ENCODE assay signal across 23 mouse cellular contexts in the genomic region with DNA sequence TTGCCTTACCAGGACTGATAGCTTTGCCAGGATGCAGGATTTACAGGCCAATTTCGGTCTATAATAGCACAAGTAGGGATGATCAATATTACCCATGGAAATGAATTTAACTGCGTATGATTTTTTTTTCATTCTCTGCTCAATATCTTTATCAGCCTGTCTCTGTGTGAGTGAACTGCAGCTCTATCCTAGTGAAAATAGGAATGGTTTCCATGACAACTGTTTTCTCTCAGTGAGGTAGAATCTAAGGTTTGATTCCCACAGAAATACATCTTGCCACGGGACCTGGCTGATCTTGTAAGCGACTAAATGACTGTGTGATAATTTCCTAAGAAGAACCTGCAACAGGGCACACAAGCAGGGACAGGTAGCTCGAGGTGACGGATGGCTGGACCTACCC. TPM values are rescaled to one million over a fixed set of nuclear protein-coding genes. Genes with fewer than 3 reads are reported as not detected.
A peak's percentile ranks its signal among the peaks of the same experiment; 100 is the strongest.
DNase-seq lines count a peak whose midpoint lies in the region; ATAC-seq and TF ChIP-seq lines count a peak whose summit lies in the region.
"Had no signal": no experiment of that assay in that cellular context is flagged by ENCODE, and none has a peak within 500 bp of the region (broad histone marks: within the 10 kb centered on the region; RNA-seq: fewer than 3 reads in every experiment).

No protein-coding gene starts in this region.

- 0 out of 2 replicates have a peak overlapping the region, but pooled peaks have one; percentile 4 for H3K4me2 ChIP-seq in hindbrain, embryonic 15.5 days
- no peak overlapping the region for H3K4me2 ChIP-seq in hindbrain, embryonic 11.5 days (replicated peaks; ENCODE audit: low read depth, low read length)
- no peak overlapping the region for H3K4me2 ChIP-seq in midbrain, embryonic 15.5 days
- H3K4me2 ChIP-seq: embryonic facial prominence, embryonic 15.5 days; heart, embryonic 11.5 days; kidney, embryonic 15.5 days had no signal

- H3K9me3 ChIP-seq in hindbrain, embryonic 15.5 days = no peaks in the 10 kb centered on the region
- H3K9me3 ChIP-seq in hindbrain, embryonic 11.5 days (ENCODE audit: control insufficient read depth, low read length) = no peaks in the 10 kb centered on the region
- H3K9me3 ChIP-seq in midbrain, embryonic 15.5 days = no peaks in the 10 kb centered on the region
- H3K9me3 ChIP-seq: embryonic facial prominence, embryonic 15.5 days; kidney, embryonic 15.5 days had no signal

- peak; percentile 36; the same call in 1 of the 2 replicates for ATAC-seq in hindbrain, embryonic 15.5 days (ENCODE audit: low FRiP score, low read depth)
- no peak for ATAC-seq in hindbrain, embryonic 11.5 days (ENCODE audit: low FRiP score)
- ATAC-seq in midbrain, embryonic 15.5 days (replicated peaks) = peak; percentile 79
- ATAC-seq: intestine, postnatal 0 days; lung, postnatal 0 days had no signal

- TF ChIP-seq POLR2A in brain, embryonic 14.5 days (IDR thresholded peaks at IDR 0.05; ENCODE audit: borderline replicate concordance, extremely low read depth, insufficient read depth, insufficient read length, poor library complexity, severe bottlenecking) = no peak

- 58% methylated on average over 6 of the region's 6 CpGs for WGBS in hindbrain, embryonic 15.5 days
- WGBS in hindbrain, embryonic 11.5 days = 84% methylated on average over 6 of the region's 6 CpGs
- 55% methylated on average over 6 of the region's 6 CpGs for WGBS in midbrain, embryonic 15.5 days

- intact Hi-C loops in heart, postnatal 36 days (cut with DNase I) = no loop called here

- no peak overlapping the region for H3K9ac ChIP-seq in hindbrain, embryonic 15.5 days
- no peak overlapping the region for H3K9ac ChIP-seq in hindbrain, embryonic 11.5 days (ENCODE audit: low read depth, low read length)
- H3K9ac ChIP-seq in midbrain, embryonic 15.5 days = no peak overlapping the region
- H3K9ac ChIP-seq: embryonic facial prominence, embryonic 15.5 days; kidney, embryonic 15.5 days; liver, postnatal 0 days had no signal

- H3K4me3 ChIP-seq in hindbrain, embryonic 15.5 days = no peak overlapping the region
- H3K4me3 ChIP-seq in hindbrain, embryonic 11.5 days (ENCODE audit: low read depth, low read length) = no peak overlapping the region
- no peak overlapping the region for H3K4me3 ChIP-seq in midbrain, embryonic 15.5 days
- H3K4me3 ChIP-seq: embryonic facial prominence, embryonic 15.5 days; kidney, embryonic 15.5 days; myocyte had no signal

- peak overlapping the region; percentile 75 for H3K27ac ChIP-seq in hindbrain, embryonic 15.5 days (replicated peaks)
- no peak overlapping the region for H3K27ac ChIP-seq in hindbrain, embryonic 11.5 days (ENCODE audit: low read depth, low read length)
- H3K27ac ChIP-seq in midbrain, embryonic 15.5 days = peak overlapping the region; percentile 78
- H3K27ac ChIP-seq: embryonic facial prominence, embryonic 15.5 days; kidney, embryonic 15.5 days; macrophage; stomach, postnatal 0 days had no signal

- no peaks in the 10 kb centered on the region for H3K36me3 ChIP-seq in hindbrain, embryonic 15.5 days
- H3K36me3 ChIP-seq in hindbrain, embryonic 11.5 days (ENCODE audit: control insufficient read depth, insufficient read depth, low read length) = no peaks in the 10 kb centered on the region
- no peaks in the 10 kb centered on the region for H3K36me3 ChIP-seq in midbrain, embryonic 15.5 days (replicated peaks)
- H3K36me3 ChIP-seq: embryonic facial prominence, embryonic 15.5 days; kidney, embryonic 15.5 days had no signal

- no peaks in the 10 kb centered on the region for H3K27me3 ChIP-seq in hindbrain, embryonic 15.5 days
- no peaks in the 10 kb centered on the region for H3K27me3 ChIP-seq in hindbrain, embryonic 11.5 days (ENCODE audit: control insufficient read depth, insufficient read depth, low read length)
- no peaks in the 10 kb centered on the region for H3K27me3 ChIP-seq in midbrain, embryonic 15.5 days (replicated peaks)
- H3K27me3 ChIP-seq: embryonic facial prominence, embryonic 15.5 days; kidney, embryonic 15.5 days had no signal

- H3K4me1 ChIP-seq in hindbrain, embryonic 15.5 days (replicated peaks) = peaks cover 25% of the 10 kb centered on the region
- H3K4me1 ChIP-seq in hindbrain, embryonic 11.5 days (replicated peaks; ENCODE audit: control insufficient read depth, insufficient read depth, low read length) = no peaks in the 10 kb centered on the region
- peaks cover 40% of the 10 kb centered on the region for H3K4me1 ChIP-seq in midbrain, embryonic 15.5 days
- H3K4me1 ChIP-seq: embryonic facial prominence, embryonic 15.5 days; kidney, embryonic 15.5 days had no signal

- no peak for TF ChIP-seq CTCF in brain, embryonic 14.5 days (IDR thresholded peaks at IDR 0.05; ENCODE audit: borderline replicate concordance, extremely low read depth, insufficient read depth, insufficient read length)

- DNase-seq in hindbrain, embryonic 11.5 days (ENCODE audit: low spot score) = no peak
- DNase-seq in brain, adult 2 months (ENCODE audit: low read depth, low spot score) = peak; percentile 44
- peak; percentile 70 for DNase-seq in brain, embryonic 14.5 days (ENCODE audit: low read depth)
- no peak for DNase-seq in heart, postnatal 36 days
- DNase-seq in urinary bladder, postnatal 10 days (ENCODE audit: low spot score) = no peak
- DNase-seq: adrenal gland, adult 2 months; cerebellum, adult 2 months; gastrocnemius, postnatal 14 days; heart, adult 11 months; liver, postnatal 0 days had no signal

RNA-seq across cellular contexts. Expression of a gene that starts 43.4 kb away (rescaled TPM):
- 84.5 and 93.3 TPM in 2 replicates for polyA plus RNA-seq in hindbrain, embryonic 15.5 days (2015; fragmentation: Nextera tagmentation; extraction: Ambion mirVana)
- 14.3 and 18.4 TPM in 2 replicates for polyA plus RNA-seq in hindbrain, embryonic 11.5 days (2014; fragmentation: Nextera tagmentation; extraction: Ambion mirVana)
- polyA plus RNA-seq in brain, embryonic 14.5 days (2012; rRNA removed) = 57.3 and 85.7 TPM in 2 replicates
- polyA plus RNA-seq in midbrain, embryonic 15.5 days (2015; fragmentation: Nextera tagmentation; extraction: Ambion mirVana) = 89.2 and 91.8 TPM in 2 replicates
- under 1 TPM in 1 of 2 experiments, not detected in 1; 0.16 TPM for total RNA-seq in heart, postnatal 36 days (2021)
- total RNA-seq: liver, adult 2 months; MEL had no signal
- polyA plus RNA-seq: C2C12; liver, adult 2 months; myocyte had no signal

Comparison
In these comparisons a context has a peak if more than half of its experiments do, and no peak if none do; other contexts are left out.
1. DNase-seq: peak in brain, adult 2 months (single experiment) and brain, embryonic 14.5 days (single experiment); none in hindbrain, embryonic 11.5 days (single experiment), heart, postnatal 36 days (0 of 2) and urinary bladder, postnatal 10 days (single experiment).